14 mouse cellular contexts compared by ENCODE assay signal in genomic region chr2:5729931-5730330, GRCm38 (mm10). TPM values are rescaled to one million over a fixed set of nuclear protein-coding genes. Genes with fewer than 3 reads are reported as not detected.
DNase-seq lines count a peak whose midpoint lies in the region; ATAC-seq and TF ChIP-seq lines count a peak whose summit lies in the region.
"Had no signal": no experiment of that assay in that cellular context is flagged by ENCODE, and none has a peak within 500 bp of the region (broad histone marks: within the 10 kb centered on the region; RNA-seq: fewer than 3 reads in every experiment).

No protein-coding gene starts in this region.

- no peak overlapping the region for H3K9ac ChIP-seq in limb, embryonic 14.5 days (ENCODE audit: low read depth, low read length, severe bottlenecking)
- no peak overlapping the region for H3K9ac ChIP-seq in stomach, embryonic 14.5 days (replicated peaks; ENCODE audit: low read depth, low read length)
- H3K9ac ChIP-seq: forebrain, embryonic 12.5 days; heart, embryonic 13.5 days; liver, embryonic 13.5 days had no signal

- no peaks in the 10 kb centered on the region for H3K36me3 ChIP-seq in limb, embryonic 14.5 days (ENCODE audit: control insufficient read depth, insufficient read depth, low read length)
- H3K36me3 ChIP-seq in limb, embryonic 10.5 days = no peaks in the 10 kb centered on the region
- no peaks in the 10 kb centered on the region for H3K36me3 ChIP-seq in stomach, embryonic 14.5 days (ENCODE audit: control insufficient read depth, insufficient read depth, low read length)
- H3K36me3 ChIP-seq: forebrain, embryonic 12.5 days; heart, embryonic 13.5 days; liver, embryonic 13.5 days had no signal

- H3K27ac ChIP-seq in limb, embryonic 14.5 days (replicated peaks; ENCODE audit: low read depth, low read length) = peak overlapping the region; percentile 49; the same call in 1 of the 2 replicates
- H3K27ac ChIP-seq in limb, embryonic 10.5 days = no peak overlapping the region
- peak overlapping the region; percentile 81 for H3K27ac ChIP-seq in brown adipose tissue, adult 24 weeks (replicated peaks; ENCODE audit: low read depth, low read length)
- H3K27ac ChIP-seq in embryonic fibroblast, embryonic 13.5 days (ENCODE audit: insufficient read depth, low read length) = peak overlapping the region; percentile 21; the same call in 1 of the 2 replicates
- no peak overlapping the region; the same call in 1 of the 2 replicates for H3K27ac ChIP-seq in stomach, embryonic 14.5 days (ENCODE audit: low read length)
- H3K27ac ChIP-seq: forebrain, embryonic 12.5 days; heart, embryonic 13.5 days; liver, embryonic 13.5 days had no signal

- TF ChIP-seq CTCF in embryonic fibroblast, embryonic 13.5 days (IDR thresholded peaks at IDR 0.05; ENCODE audit: borderline replicate concordance, insufficient read depth, low read length) = no peak

- ATAC-seq in limb, embryonic 14.5 days (ENCODE audit: low FRiP score, low read depth) = no peak
- ATAC-seq in stomach, embryonic 14.5 days (ENCODE audit: insufficient number of reproducible peaks, insufficient read depth, low FRiP score, low read depth) = peak; percentile 6; the same call in 1 of the 2 replicates

- no peaks in the 10 kb centered on the region for H3K9me3 ChIP-seq in limb, embryonic 14.5 days (ENCODE audit: control insufficient read depth, low read length)
- no peaks in the 10 kb centered on the region for H3K9me3 ChIP-seq in limb, embryonic 10.5 days (replicated peaks)
- no peaks in the 10 kb centered on the region for H3K9me3 ChIP-seq in stomach, embryonic 14.5 days (ENCODE audit: control insufficient read depth, low read depth, low read length)
- H3K9me3 ChIP-seq: forebrain, embryonic 12.5 days; heart, embryonic 13.5 days; liver, embryonic 13.5 days had no signal

- DNase-seq in limb, embryonic 14.5 days (ENCODE audit: low spot score) = no peak
- no peak for DNase-seq in limb, embryonic 10.5 days (ENCODE audit: low spot score)
- DNase-seq in layer of hippocampus, adult 8-10 months (ENCODE audit: low spot score in 2 of 2) = no peak
- no peak for DNase-seq in layer of hippocampus, adult 11-12 months (ENCODE audit: low spot score)
- DNase-seq: cerebellum, adult 8-10 months; gastrocnemius, postnatal 14 days; kidney, adult 11 months; liver, embryonic 13.5 days; right cerebral cortex, postnatal 14 days had no signal

- no peaks in the 10 kb centered on the region for H3K27me3 ChIP-seq in limb, embryonic 14.5 days (ENCODE audit: control insufficient read depth, insufficient read depth, low read length)
- H3K27me3 ChIP-seq in limb, embryonic 10.5 days (ENCODE audit: low read depth, poor library complexity, severe bottlenecking) = no peaks in the 10 kb centered on the region
- no peaks in the 10 kb centered on the region for H3K27me3 ChIP-seq in stomach, embryonic 14.5 days (ENCODE audit: control insufficient read depth, insufficient read depth, low read length)
- H3K27me3 ChIP-seq: liver, embryonic 13.5 days had no signal

- WGBS in limb, embryonic 14.5 days = 73% methylated on average over 7 of the region's 7 CpGs
- 86% methylated on average over 7 of the region's 7 CpGs for WGBS in limb, embryonic 10.5 days
- WGBS in stomach, embryonic 14.5 days = 66% methylated on average over 7 of the region's 7 CpGs

- H3K4me2 ChIP-seq in limb, embryonic 14.5 days (replicated peaks; ENCODE audit: low read depth, low read length, severe bottlenecking) = no peak overlapping the region
- no peak overlapping the region for H3K4me2 ChIP-seq in stomach, embryonic 14.5 days (replicated peaks; ENCODE audit: low read depth, low read length)
- H3K4me2 ChIP-seq: forebrain, embryonic 12.5 days; heart, embryonic 13.5 days; liver, embryonic 13.5 days had no signal

- no peak overlapping the region for H3K4me3 ChIP-seq in limb, embryonic 14.5 days (replicated peaks; ENCODE audit: low read length)
- H3K4me3 ChIP-seq in limb, embryonic 10.5 days = no peak overlapping the region
- no peak overlapping the region for H3K4me3 ChIP-seq in brown adipose tissue, adult 24 weeks (ENCODE audit: insufficient read depth, low read depth, low read length)
- H3K4me3 ChIP-seq in embryonic fibroblast, embryonic 13.5 days (ENCODE audit: insufficient read depth, low read length) = no peak overlapping the region
- H3K4me3 ChIP-seq in stomach, embryonic 14.5 days (ENCODE audit: low read depth, low read length) = no peak overlapping the region
- H3K4me3 ChIP-seq: forebrain, embryonic 12.5 days; heart, embryonic 13.5 days; liver, embryonic 13.5 days had no signal

- H3K4me1 ChIP-seq in limb, embryonic 14.5 days (ENCODE audit: control insufficient read depth, insufficient read depth, low read length) = peaks cover 20% of the 10 kb centered on the region; the same call in 1 of the 2 replicates
- peaks cover 15% of the 10 kb centered on the region for H3K4me1 ChIP-seq in limb, embryonic 10.5 days
- no peaks in the 10 kb centered on the region for H3K4me1 ChIP-seq in brown adipose tissue, adult 24 weeks (ENCODE audit: control insufficient read depth, insufficient read depth, insufficient read length, low read length)
- peaks cover 3% of the 10 kb centered on the region; the same call in 1 of the 2 replicates for H3K4me1 ChIP-seq in embryonic fibroblast, embryonic 13.5 days (ENCODE audit: control insufficient read depth, insufficient read depth, low read length)
- peaks cover 7% of the 10 kb centered on the region; the same call in 1 of the 2 replicates for H3K4me1 ChIP-seq in stomach, embryonic 14.5 days (ENCODE audit: control insufficient read depth, insufficient read depth, low read length)
- H3K4me1 ChIP-seq: heart, embryonic 13.5 days; liver, embryonic 13.5 days had no signal

- no peak for TF ChIP-seq POLR2A in limb, embryonic 14.5 days (IDR thresholded peaks at IDR 0.05; ENCODE audit: borderline replicate concordance, extremely low read depth, insufficient read depth, insufficient read length)
- no peak for TF ChIP-seq POLR2A in embryonic fibroblast, embryonic 13.5 days (IDR thresholded peaks at IDR 0.05; ENCODE audit: low read depth, low read length)

RNA-seq across cellular contexts. Expression of gene Camk1d, which starts 15.6 kb away (rescaled TPM):
- 4.4 and 4.9 TPM in 2 replicates for polyA plus RNA-seq in limb, embryonic 14.5 days (2012; rRNA removed)
- 6.9 and 7.7 TPM in 2 replicates for polyA plus RNA-seq in limb, embryonic 14.5 days (2014; fragmentation: Nextera tagmentation; extraction: Ambion mirVana)
- polyA plus RNA-seq in limb, embryonic 10.5 days (2016; fragmentation: Nextera tagmentation; extraction: Ambion mirVana) = 0.84 and 1.4 TPM in 2 replicates
- polyA plus RNA-seq in brown adipose tissue, adult 24 weeks (2012; ENCODE audit: insufficient read depth, insufficient read length, missing spikeins) = 1.6 and 1.9 TPM in 2 replicates
- 4.0 and 4.3 TPM in 2 replicates for polyA plus RNA-seq in embryonic fibroblast, embryonic 13.5 days (2011; ENCODE audit: insufficient read length, low read depth, missing spikeins)
- polyA plus RNA-seq in stomach, embryonic 14.5 days (2014; fragmentation: Nextera tagmentation; extraction: Ambion mirVana) = 19.1 and 20.5 TPM in 2 replicates
- 100 to 1,000 TPM; 133 to 174 (median 152) TPM for total RNA-seq in layer of hippocampus, adult 8-10 months (2022)

Comparison
In these comparisons a context has a peak if more than half of its experiments do, and no peak if none do; other contexts are left out.
1. H3K27ac ChIP-seq: peak in limb, embryonic 14.5 days (single experiment), brown adipose tissue, adult 24 weeks (single experiment) and embryonic fibroblast, embryonic 13.5 days (single experiment); none in limb, embryonic 10.5 days (single experiment) and stomach, embryonic 14.5 days (single experiment).